Mouse (Mus musculus) liver, adult 2 months (tissue): ENCODE results near the gene Slc16a8. TPM values are rescaled to one million over a fixed set of nuclear protein-coding genes. Genes with fewer than 3 reads are reported as not detected.

Experiments
- DNase-seq: peaks from one replicate; pipeline ENCODE4 v3.0.0-alpha.2; 2011; ENCODE audit warnings: low read depth, low spot score; ENCODE audit errors: extremely low read depth
- H3K27ac ChIP-seq: fragments of 200-500 bp; replicated peaks from 2 replicates; pipeline ENCODE4 v1.5.1; 2012; ENCODE audit warnings: low read depth, mild to moderate bottlenecking, control low read depth, inconsistent platforms, low read length; ENCODE audit not compliant: insufficient read depth
- H3K27me3 ChIP-seq: fragments of 200-500 bp; 2 replicates; pipeline ENCODE4 v1.6.1; 2012; ENCODE audit warnings: mild to moderate bottlenecking, moderate library complexity, low read length, inconsistent platforms; ENCODE audit not compliant: control insufficient read depth, insufficient read depth
- H3K36me3 ChIP-seq: fragments of 200-500 bp; 2 replicates; pipeline ENCODE4 v1.6.1; 2012; ENCODE audit warnings: low read length, inconsistent platforms; ENCODE audit not compliant: control insufficient read depth, insufficient read depth
- H3K4me1 ChIP-seq: fragments of 200-500 bp; 2 replicates; pipeline ENCODE4 v1.6.1; 2011; ENCODE audit warnings: low read length; ENCODE audit not compliant: control insufficient read depth, insufficient read depth
- H3K4me3 ChIP-seq: fragments of 200-500 bp; 2 replicates; pipeline ENCODE4 v1.5.1; 2011; ENCODE audit warnings: low read depth, mild to moderate bottlenecking, control low read depth, low read length, moderate library complexity; ENCODE audit not compliant: insufficient read depth
- H3K79me2 ChIP-seq: fragments of 200-500 bp; 2 replicates; pipeline ENCODE4 v1.6.1; 2012; ENCODE audit warnings: inconsistent platforms, mild to moderate bottlenecking, low read length, moderate library complexity; ENCODE audit not compliant: control insufficient read depth, insufficient read depth
- H3K9ac ChIP-seq: fragments of 200-500 bp; 2 replicates; pipeline ENCODE4 v1.6.1; 2012; ENCODE audit warnings: low read depth, mild to moderate bottlenecking, control low read depth, inconsistent platforms, low read length
- CTCF ChIP-seq: fragments of 200-500 bp; IDR thresholded peaks from 2 replicates; pipeline ENCODE4 v1.5.1; 2011; ENCODE audit warnings: low read depth, low read length, control low read depth
- POLR2A ChIP-seq: fragments of 200-500 bp; IDR thresholded peaks from 2 replicates; pipeline ENCODE4 v1.6.1; 2011; ENCODE audit warnings: low read length, control low read depth; ENCODE audit not compliant: insufficient read depth; ENCODE audit errors: extremely low read depth
- WGBS: fragments of 180-500 bp; shearing (Covaris S2); methylation state at CpG from one replicate; pipeline ENCODE4 v1.1.7; 2018; 5-methylcytosine and 5-hydroxymethylcytosine counted together
- polyA plus RNA-seq: library from polyadenylated mRNA; depleted of rRNA; stranded (reverse); fragments of >200 nt; gene quantifications from 2 replicates; pipeline ENCODE4 v1.2.3, GENCODE M21; 2012
- total RNA-seq: library from RNA; depleted of rRNA; stranded (reverse); fragments of >200 nt; gene quantifications from 2 replicates; pipeline ENCODE4 v1.2.3, GENCODE M21; 2014

Gene Slc16a8
- total and polyA plus RNA-seq, 2 experiments = not detected

- H3K79me2 ChIP-seq = no peaks in the 10 kb centered on the region
- no peaks in the 10 kb centered on the region for H3K4me1 ChIP-seq
- H3K36me3 ChIP-seq = no peaks in the 10 kb centered on the region; the same call in 1 of the 2 replicates
- DNase-seq = no peak
- TF ChIP-seq CTCF (no peak), POLR2A (no peak)
- no peak overlapping the region for H3K27ac ChIP-seq
- H3K4me3 ChIP-seq = no peak overlapping the region; the same call in 1 of the 2 replicates
- no peak overlapping the region for H3K9ac ChIP-seq
- H3K27me3 ChIP-seq = no peaks in the 10 kb centered on the region
- 3% methylated on average over 61 of the region's 61 CpGs for WGBS
Measured at GRCm38 (mm10) chr15:79251781-79252491, 2.6 kb downstream of the Slc16a8 start.

DNA sequence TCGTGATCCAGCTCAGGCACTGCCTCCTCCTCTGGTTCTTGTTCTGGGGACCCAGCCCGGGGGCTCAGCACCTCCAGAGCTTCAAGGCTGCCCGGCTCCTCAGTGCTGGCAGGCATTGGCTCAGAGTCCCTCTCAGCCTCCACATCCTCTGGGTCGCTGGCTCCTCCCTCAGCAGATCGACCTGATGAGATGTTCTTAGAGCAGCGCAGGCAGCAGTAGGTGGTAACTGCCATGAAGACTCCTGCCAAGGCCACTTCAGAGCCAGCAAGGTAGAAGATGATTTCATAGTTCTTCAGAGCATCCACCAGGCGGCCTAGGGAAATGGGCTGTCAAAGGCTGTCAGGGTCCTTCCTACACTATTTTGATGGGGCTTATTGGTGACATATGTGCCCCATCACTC is 3.4 kb downstream of the Slc16a8 start:
- TF ChIP-seq CTCF (no peak), POLR2A (no peak)
- Histone ChIP-seq H3K4me1 (no peaks in the 10 kb centered on the region), H3K27ac (no peak overlapping the region), H3K79me2 (no peaks in the 10 kb centered on the region), H3K4me3 (no peak overlapping the region), H3K27me3 (no peaks in the 10 kb centered on the region), H3K9ac (no peak overlapping the region), H3K36me3 (peaks cover 4% of the 10 kb centered on the region)
- 61% methylated on average over 7 of the region's 7 CpGs for WGBS
- DNase-seq = no peak

DNA sequence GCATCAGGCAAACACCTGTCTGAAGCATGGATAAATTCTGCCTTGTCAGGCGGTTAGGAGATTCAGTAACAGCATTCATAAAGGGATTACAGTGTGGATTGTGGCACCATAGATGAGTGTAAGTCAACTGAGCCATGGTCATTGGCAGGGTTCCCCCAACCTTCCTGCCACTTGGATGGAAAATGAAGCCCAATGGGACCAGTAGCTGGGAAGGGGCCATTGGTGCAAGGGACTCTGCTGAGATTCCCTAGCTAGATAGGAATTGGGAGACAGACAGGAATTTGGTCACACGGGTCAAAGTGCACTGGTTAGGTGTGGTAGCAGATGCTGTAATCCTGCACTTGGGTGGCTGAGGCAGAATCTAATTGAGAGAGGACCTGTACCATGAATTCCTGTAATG is 4.3 kb downstream of the Slc16a8 start:
- Histone ChIP-seq H3K79me2 (no peaks in the 10 kb centered on the region), H3K4me3 (no peak overlapping the region), H3K4me1 (no peaks in the 10 kb centered on the region), H3K9ac (no peak overlapping the region), H3K27ac (no peak overlapping the region), H3K27me3 (no peaks in the 10 kb centered on the region), H3K36me3 (peaks cover 4% of the 10 kb centered on the region)
- TF ChIP-seq CTCF (no peak), POLR2A (no peak)
- DNase-seq = peak; percentile 44
- WGBS = 69% methylated on average over 2 of the region's 2 CpGs

DNA sequence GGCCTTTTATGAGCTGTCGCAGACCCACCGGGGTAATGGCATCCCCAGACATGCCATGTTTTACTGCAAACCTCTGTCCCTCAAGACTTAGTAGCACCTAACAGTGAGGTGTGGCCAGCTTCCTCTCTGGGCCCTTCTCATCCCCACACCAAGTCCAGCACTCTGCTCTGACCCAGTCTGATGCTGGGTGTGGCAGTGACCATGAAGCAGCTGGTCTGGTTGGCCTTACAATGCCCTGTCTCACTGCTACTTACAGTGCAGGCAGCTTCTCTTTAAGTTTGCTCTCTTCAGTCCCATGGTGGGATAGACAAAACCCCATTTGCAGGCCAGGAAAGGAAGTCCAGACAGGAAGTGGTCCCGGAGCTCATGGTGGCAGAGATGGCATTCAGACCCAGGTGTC is 9.2 kb downstream of the Slc16a8 start:
- H3K4me3 ChIP-seq = no peak overlapping the region
- H3K9ac ChIP-seq = no peak overlapping the region
- WGBS = 90% methylated on average over 3 of the region's 3 CpGs
- no peak for TF ChIP-seq CTCF
- no peaks in the 10 kb centered on the region for H3K4me1 ChIP-seq
- peaks cover 10% of the 10 kb centered on the region for H3K36me3 ChIP-seq
- no peak overlapping the region for H3K27ac ChIP-seq
- H3K27me3 ChIP-seq = no peaks in the 10 kb centered on the region
- DNase-seq = no peak
- no peaks in the 10 kb centered on the region for H3K79me2 ChIP-seq

- peaks cover 10% of the 10 kb centered on the region for H3K36me3 ChIP-seq
- H3K27me3 ChIP-seq = no peaks in the 10 kb centered on the region
- H3K4me1 ChIP-seq = no peaks in the 10 kb centered on the region
- TF ChIP-seq POLR2A (no peak), CTCF (no peak)
- no peak overlapping the region for H3K4me3 ChIP-seq
- no peak overlapping the region for H3K9ac ChIP-seq
- 84% methylated on average over 7 of the region's 7 CpGs for WGBS
- no peaks in the 10 kb centered on the region for H3K79me2 ChIP-seq
- DNase-seq = no peak
- no peak overlapping the region for H3K27ac ChIP-seq
Measured at GRCm38 (mm10) chr15:79244071-79244893, 10.3 kb downstream of the Slc16a8 start.
